Mouse (Mus musculus) embryonic facial prominence, embryonic 15.5 days (tissue): ENCODE measurements around the gene Rbm47. TPM values are rescaled to one million over a fixed set of nuclear protein-coding genes. Genes with fewer than 3 reads are reported as not detected.
"Not testable (repeated sequence)": the region's sequence is repeated elsewhere in the genome, so short reads cannot be mapped to it uniquely, and the experiment has no call there.

ENCODE experiments used
- ATAC-seq: fragments of 200-750 bp; cut with Nextera tagmentation; 2 replicates; pipeline ENCODE4 v1.8.0; 2017; ENCODE audit warnings: low read depth, moderate TSS enrichment; ENCODE audit not compliant: insufficient number of reproducible peaks, low FRiP score, low TSS enrichment
- H3K27ac ChIP-seq: fragments of 300-500 bp; sonication (generic); replicated peaks from 2 replicates; pipeline ENCODE4 v1.5.1; 2015; ENCODE audit warnings: mild to moderate bottlenecking, inconsistent platforms
- H3K27me3 ChIP-seq: fragments of 300-500 bp; sonication (generic); 2 replicates; pipeline ENCODE4 v1.6.1; 2015; ENCODE audit warnings: inconsistent platforms
- H3K36me3 ChIP-seq: fragments of 300-500 bp; sonication (generic); 2 replicates; pipeline ENCODE4 v1.6.1; 2015; ENCODE audit warnings: mild to moderate bottlenecking, inconsistent platforms
- H3K4me1 ChIP-seq: fragments of 300-500 bp; sonication (generic); 2 replicates; pipeline ENCODE4 v1.6.1; 2015; ENCODE audit warnings: inconsistent platforms
- H3K4me2 ChIP-seq: fragments of 300-500 bp; sonication (generic); replicated peaks from 2 replicates; pipeline ENCODE4 v1.6.1; 2015; ENCODE audit warnings: mild to moderate bottlenecking, inconsistent platforms
- H3K4me3 ChIP-seq: fragments of 300-500 bp; sonication (generic); replicated peaks from 2 replicates; pipeline ENCODE4 v1.5.1; 2015; ENCODE audit warnings: mild to moderate bottlenecking, inconsistent platforms
- H3K9ac ChIP-seq: fragments of 300-500 bp; sonication (generic); 2 replicates; pipeline ENCODE4 v1.6.1; 2015; ENCODE audit warnings: inconsistent platforms
- H3K9me3 ChIP-seq: fragments of 300-500 bp; sonication (generic); replicated peaks from 2 replicates; pipeline ENCODE4 v1.6.1; 2016; ENCODE audit warnings: inconsistent platforms
- WGBS: fragments of 180-500 bp; shearing (Covaris S2); methylation state at CpG from one replicate; pipeline ENCODE4 v1.1.7; 2015; 5-methylcytosine and 5-hydroxymethylcytosine counted together
- polyA plus RNA-seq: library from polyadenylated mRNA; unstranded; fragments of >200 nt; fragmentation: Nextera tagmentation; extraction: Ambion mirVana; gene quantifications from 2 replicates; pipeline ENCODE4 v1.2.1, GENCODE M21; 2015

Gene Rbm47
- polyA plus RNA-seq, 1 experiment from 2014 or later = 14.0 TPM

DNA sequence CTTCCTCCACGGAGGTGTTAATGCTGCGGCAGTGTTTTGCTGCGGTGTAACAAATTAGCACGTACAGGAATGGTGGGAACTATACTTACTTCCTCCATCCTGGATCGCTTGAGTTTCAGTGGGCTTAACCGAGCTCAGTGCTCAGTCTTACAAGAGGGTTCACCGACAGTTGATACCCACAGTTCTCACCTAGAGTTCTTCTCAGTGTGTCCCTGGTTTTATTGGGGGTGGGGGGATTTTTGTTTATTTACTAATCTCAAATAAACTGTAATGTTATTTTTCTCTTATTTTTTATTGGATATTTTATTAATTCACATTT is 18.2 kb upstream of the Rbm47 start:
- ATAC-seq = no peak
- Histone ChIP-seq H3K4me2 (no peak overlapping the region), H3K4me1 (no peaks in the 10 kb centered on the region), H3K4me3 (no peak overlapping the region), H3K9ac (no peak overlapping the region), H3K9me3 (no peaks in the 10 kb centered on the region), H3K36me3 (no peaks in the 10 kb centered on the region), H3K27ac (no peak overlapping the region), H3K27me3 (no peaks in the 10 kb centered on the region)
- 82% methylated on average over 7 of the region's 7 CpGs for WGBS

DNA sequence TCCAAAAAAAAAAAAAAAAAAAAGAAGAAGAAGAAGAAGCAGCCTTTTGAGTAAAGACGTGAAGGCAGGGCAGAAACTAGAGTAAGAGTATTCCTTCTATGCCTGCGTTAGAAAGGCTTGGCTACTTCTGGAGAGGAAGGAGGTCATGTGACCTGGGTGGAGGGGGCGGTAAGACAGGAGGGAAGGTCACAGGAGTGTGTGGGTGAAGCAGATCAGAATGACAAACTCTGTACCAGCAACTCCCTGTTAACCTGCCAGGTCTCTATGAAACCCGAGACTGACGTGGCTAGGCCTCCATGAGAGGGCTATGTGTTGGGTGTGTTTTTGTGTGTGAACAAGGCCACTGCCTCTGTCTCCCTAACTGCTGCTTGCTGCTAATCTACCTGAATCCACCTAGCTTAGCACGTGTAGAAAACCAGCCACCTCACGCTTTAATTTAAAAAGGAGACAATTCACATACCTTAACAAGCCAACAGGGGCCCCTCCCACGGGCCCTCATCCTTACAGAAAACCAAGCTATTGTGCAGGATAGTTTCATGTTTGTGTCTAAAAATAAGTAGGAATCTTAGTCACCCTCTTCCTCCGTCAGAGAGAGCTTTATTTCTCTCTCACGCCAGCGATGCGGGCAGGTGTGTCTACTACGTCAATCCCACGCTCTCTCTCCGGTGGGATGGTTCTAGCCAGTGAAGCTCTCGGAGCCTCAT is 17.7 kb upstream of the Rbm47 start:
- Histone ChIP-seq H3K4me3 (no peak overlapping the region), H3K27me3 (no peaks in the 10 kb centered on the region), H3K4me1 (no peaks in the 10 kb centered on the region), H3K36me3 (no peaks in the 10 kb centered on the region), H3K9ac (no peak overlapping the region), H3K27ac (no peak overlapping the region), H3K4me2 (no peak overlapping the region), H3K9me3 (no peaks in the 10 kb centered on the region)
- 72% methylated on average over 16 of the region's 16 CpGs for WGBS
- ATAC-seq = no peak

DNA sequence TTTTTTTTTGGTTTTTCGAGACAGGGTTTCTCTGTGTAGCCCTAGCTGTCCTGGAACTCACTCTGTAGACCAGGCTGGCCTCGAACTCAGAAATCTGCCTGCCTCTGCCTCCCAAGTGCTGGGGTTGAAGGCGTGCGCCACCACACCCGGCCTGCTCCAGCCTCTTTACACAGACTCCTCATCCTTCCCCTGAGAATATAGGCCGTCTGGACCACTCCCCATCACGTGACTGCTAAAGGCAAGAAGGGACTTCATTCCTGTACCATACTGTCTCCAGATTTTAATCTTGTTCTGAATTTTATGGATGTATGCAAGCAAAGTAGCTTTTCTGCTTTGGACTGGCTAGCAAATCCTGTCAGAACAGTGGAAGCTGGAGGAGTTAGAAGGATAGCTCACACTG is 15.7 kb upstream of the Rbm47 start:
- H3K9me3 ChIP-seq, H3K36me3 ChIP-seq, H3K27me3 ChIP-seq, ATAC-seq, H3K9ac ChIP-seq, H3K4me2 ChIP-seq, H3K4me3 ChIP-seq, H3K4me1 ChIP-seq, H3K27ac ChIP-seq: not testable (repeated sequence)
- WGBS = 86% methylated on average over 6 of the region's 7 CpGs

DNA sequence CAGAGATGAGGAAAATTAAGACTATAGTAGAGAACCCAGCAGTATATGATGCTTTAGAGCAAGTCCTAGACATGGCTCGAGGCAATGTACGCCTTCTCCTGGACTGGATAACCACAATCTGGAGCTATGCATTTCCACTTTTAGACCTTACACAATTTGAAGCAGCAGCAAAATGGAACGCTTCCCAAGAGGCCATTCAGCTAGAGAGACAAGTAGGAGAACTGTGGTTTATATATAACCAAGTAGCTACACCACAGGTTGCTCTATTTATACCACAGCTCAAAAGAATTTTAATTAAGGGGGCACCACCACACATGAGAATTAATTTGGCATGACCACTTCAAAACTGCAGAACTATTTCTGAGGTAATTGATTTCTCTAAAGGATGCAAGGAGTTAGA is 9.2 kb upstream of the Rbm47 start:
- H3K4me1 ChIP-seq = no peaks in the 10 kb centered on the region
- H3K27me3 ChIP-seq = no peaks in the 10 kb centered on the region
- H3K4me3 ChIP-seq = no peak overlapping the region
- WGBS = 79% methylated on average over 3 of the region's 3 CpGs
- no peak for ATAC-seq
- no peak overlapping the region for H3K4me2 ChIP-seq
- no peak overlapping the region for H3K9ac ChIP-seq
- no peaks in the 10 kb centered on the region for H3K36me3 ChIP-seq
- H3K9me3 ChIP-seq = no peaks in the 10 kb centered on the region
- H3K27ac ChIP-seq = no peak overlapping the region

DNA sequence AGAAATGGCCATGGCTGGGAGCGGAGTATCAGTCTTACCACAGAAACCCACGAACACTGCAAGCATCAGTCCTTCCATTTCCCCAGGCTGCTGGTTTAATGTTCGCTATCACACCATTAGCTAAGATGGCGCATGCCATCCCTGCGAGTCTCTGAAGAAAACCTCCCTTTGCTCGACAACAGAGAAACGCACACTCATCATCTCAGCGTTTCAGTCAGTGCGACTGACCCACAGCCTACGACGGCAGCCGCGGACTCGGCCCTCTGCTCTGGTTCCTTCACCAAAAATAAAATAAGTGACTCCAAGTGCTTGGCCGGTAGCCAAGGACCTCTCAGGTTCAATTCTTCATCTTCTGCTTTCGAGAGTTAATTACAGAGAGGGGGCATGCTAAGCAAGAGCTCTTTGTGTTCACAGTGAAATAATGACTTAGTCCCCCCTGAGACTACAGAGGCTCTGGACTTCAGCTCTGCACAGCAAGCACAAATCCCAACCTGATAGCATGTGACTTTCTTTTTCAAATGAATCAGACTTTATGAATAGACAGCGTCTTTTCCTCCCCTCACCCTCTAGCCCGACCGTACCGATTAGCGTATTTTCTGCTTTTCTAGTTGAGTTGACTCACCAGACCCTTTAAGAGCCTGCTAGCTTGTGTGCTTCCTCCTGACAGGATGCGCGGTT is 1.4 kb upstream of the Rbm47 start:
- no peak overlapping the region for H3K4me2 ChIP-seq

DNA sequence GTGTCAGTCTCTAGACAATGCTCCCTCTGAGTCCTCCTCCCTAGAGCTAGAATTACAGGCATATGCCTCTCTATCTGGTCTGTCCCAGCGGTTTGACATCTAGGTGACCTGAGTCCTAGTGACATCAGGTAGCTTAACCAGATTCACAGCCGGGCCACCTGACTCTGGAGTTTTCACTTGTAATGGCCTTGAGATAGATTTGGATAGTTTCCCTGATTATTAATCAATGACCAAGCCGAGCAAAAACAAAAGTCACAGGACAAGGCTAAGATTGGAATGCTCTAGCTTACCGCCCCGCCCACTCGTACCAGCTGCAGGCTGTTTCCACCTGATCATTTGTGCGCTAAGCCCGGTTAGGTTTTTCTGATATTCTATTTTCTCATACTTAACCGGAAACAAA is 2.3 kb downstream of the Rbm47 start:
- Histone ChIP-seq H3K9me3 (no peaks in the 10 kb centered on the region), H3K27me3 (no peaks in the 10 kb centered on the region), H3K27ac (no peak overlapping the region), H3K4me2 (no peak overlapping the region), H3K4me3 (no peak overlapping the region), H3K4me1 (0 out of 2 replicates have a peak, but pooled peaks cover 2% of the 10 kb centered on the region), H3K36me3 (no peaks in the 10 kb centered on the region), H3K9ac (no peak overlapping the region)
- 69% methylated on average over 9 of the region's 9 CpGs for WGBS
- no peak for ATAC-seq

More for the DNA sequence above, 1.4 kb upstream of the Rbm47 start:
- 0 out of 2 replicates have a peak, but pooled peaks have one; percentile 54 for ATAC-seq
- no peak overlapping the region for H3K9ac ChIP-seq
- H3K4me1 ChIP-seq = 0 out of 2 replicates have a peak, but pooled peaks cover 2% of the 10 kb centered on the region
- no peak overlapping the region for H3K27ac ChIP-seq
- no peak overlapping the region for H3K4me3 ChIP-seq
- H3K36me3 ChIP-seq = no peaks in the 10 kb centered on the region
- no peaks in the 10 kb centered on the region for H3K9me3 ChIP-seq
- H3K27me3 ChIP-seq = no peaks in the 10 kb centered on the region
- WGBS = 66% methylated on average over 23 of the region's 23 CpGs

DNA sequence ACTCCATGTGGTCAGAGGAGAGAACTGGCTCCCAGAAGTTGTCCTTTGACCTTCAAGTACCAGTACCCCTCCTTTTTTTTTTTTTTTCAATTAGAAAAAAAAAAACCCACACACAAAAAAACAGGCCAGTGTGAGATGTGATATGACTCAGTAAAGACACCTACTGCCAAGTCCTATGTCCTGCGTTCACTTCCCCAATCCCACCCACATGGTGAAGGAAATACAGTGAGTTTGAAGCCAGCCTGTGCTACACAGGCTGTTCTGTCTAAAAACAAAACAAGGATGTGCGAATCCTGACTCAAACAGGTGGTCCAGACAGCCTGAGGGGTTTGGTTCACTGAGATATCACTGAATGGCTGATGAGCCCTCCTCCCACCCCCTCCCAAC is 3.8 kb downstream of the Rbm47 start:
- Histone ChIP-seq H3K27ac (no peak overlapping the region), H3K27me3 (no peaks in the 10 kb centered on the region), H3K36me3 (no peaks in the 10 kb centered on the region), H3K4me1 (0 out of 2 replicates have a peak, but pooled peaks cover 1% of the 10 kb centered on the region), H3K9ac (no peak overlapping the region), H3K4me2 (no peak overlapping the region), H3K4me3 (no peak overlapping the region), H3K9me3 (no peaks in the 10 kb centered on the region)
- no peak for ATAC-seq
- WGBS = 65% methylated on average over 2 of the region's 2 CpGs

DNA sequence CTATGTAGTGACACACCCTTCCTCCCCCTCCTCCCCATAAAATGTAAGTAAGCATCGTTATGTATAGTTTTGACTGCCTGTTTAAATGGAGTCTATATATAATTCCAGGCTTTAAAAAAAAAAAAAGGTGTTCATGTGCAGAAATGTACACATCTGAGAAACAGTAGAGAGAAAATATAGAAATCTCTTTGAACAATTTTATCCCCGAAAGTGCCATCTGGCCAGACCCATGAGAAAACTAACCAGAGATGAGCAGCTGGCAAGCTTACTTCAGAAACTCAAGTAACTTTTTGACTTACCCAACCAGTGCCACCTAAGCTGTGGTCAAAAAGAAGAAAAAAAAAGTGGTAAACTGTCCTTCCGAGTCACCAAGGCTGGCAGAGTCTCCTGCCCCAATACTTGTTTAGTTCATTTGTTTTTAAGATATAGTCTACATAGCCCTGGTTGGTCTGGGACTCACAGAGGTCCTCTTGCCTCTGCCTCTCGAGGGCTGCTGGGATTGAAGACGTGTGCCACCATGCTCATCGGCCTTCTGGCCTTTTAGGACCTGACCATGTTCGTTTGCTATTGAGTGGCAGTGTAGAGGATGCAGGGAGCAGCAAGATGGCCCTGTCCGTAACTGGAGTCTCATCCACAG is 4.3 kb downstream of the Rbm47 start:
- no peak overlapping the region for H3K27ac ChIP-seq
- H3K4me3 ChIP-seq = no peak overlapping the region
- H3K27me3 ChIP-seq = no peaks in the 10 kb centered on the region
- WGBS = 88% methylated on average over 8 of the region's 8 CpGs
- no peaks in the 10 kb centered on the region for H3K36me3 ChIP-seq
- no peak overlapping the region for H3K4me2 ChIP-seq
- no peak overlapping the region for H3K9ac ChIP-seq
- ATAC-seq = no peak
- no peaks in the 10 kb centered on the region for H3K9me3 ChIP-seq
- H3K4me1 ChIP-seq = no peaks in the 10 kb centered on the region

DNA sequence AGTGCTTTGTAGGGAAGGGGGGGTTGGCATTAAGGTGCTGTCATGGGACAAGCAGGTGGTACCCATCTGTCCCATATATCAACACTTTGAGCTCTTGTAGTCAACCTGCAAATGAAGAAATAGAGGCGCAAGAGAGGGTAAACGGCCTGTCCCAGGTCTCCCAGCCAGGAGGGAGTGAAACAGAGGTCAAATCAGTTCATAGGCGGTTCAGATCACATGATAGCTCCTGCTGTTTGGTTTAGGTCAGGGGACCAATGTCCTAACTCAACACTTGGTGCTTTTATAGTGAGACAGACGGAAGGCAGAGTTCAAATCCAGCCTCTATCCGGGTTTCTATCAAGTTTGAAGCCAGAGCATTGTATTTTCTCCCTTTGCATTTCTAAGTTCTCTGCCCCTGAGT is 6.0 kb downstream of the Rbm47 start:
- WGBS = 82% methylated on average over 5 of the region's 5 CpGs
- Histone ChIP-seq H3K4me3 (no peak overlapping the region), H3K4me2 (no peak overlapping the region), H3K36me3 (no peaks in the 10 kb centered on the region), H3K4me1 (no peaks in the 10 kb centered on the region), H3K27ac (no peak overlapping the region), H3K9ac (no peak overlapping the region), H3K9me3 (no peaks in the 10 kb centered on the region), H3K27me3 (no peaks in the 10 kb centered on the region)
- ATAC-seq = no peak

DNA sequence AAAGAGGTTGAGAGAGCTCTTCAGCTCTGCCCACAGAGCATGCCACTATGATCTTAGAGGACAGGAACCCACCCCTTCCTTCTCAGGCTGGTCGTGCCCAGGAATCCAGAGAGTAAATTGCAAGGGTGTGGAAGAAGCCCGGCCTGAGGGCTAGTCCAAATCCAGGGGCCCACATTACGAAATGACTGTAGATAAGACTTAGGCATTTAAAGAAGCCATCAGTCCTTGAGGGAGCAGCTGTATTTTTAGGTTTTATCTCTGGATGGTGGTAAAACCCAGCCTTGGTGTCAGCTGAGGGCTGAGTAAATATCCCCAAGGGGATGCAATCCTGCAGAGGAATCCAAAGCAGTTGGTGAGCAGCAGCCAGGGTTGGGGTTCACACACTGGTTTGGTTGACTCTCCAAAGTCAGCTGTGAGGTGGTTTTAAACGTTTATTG is 6.7 kb downstream of the Rbm47 start:
- 37% methylated on average over 4 of the region's 4 CpGs for WGBS
- no peak overlapping the region for H3K9ac ChIP-seq
- H3K4me3 ChIP-seq = no peak overlapping the region
- no peak overlapping the region for H3K4me2 ChIP-seq
- H3K9me3 ChIP-seq = no peaks in the 10 kb centered on the region
- H3K27me3 ChIP-seq = no peaks in the 10 kb centered on the region
- no peaks in the 10 kb centered on the region for H3K4me1 ChIP-seq
- ATAC-seq = no peak
- H3K36me3 ChIP-seq = no peaks in the 10 kb centered on the region
- H3K27ac ChIP-seq = no peak overlapping the region

DNA sequence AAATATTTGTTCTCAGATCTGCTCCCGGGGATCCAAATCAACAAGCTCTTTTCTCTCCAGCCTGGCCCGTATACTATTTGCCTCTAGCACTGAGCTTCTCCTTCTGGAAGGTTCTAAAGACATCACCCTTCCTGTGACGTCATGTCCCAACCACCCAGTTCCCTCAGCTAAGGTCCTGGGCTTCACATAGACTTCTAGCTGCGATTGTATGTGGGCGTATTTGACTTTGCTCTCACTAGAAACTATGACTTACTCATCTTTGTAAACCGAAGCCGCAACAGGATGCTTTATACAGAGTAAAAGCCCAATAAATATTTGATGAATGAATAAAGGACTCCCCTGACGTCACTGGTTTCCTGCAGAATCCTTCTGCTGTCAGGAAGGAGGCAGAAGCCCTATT is 7.2 kb downstream of the Rbm47 start:
- no peak overlapping the region for H3K4me3 ChIP-seq
- H3K36me3 ChIP-seq = no peaks in the 10 kb centered on the region
- no peak for ATAC-seq
- no peak overlapping the region for H3K9ac ChIP-seq
- no peaks in the 10 kb centered on the region for H3K4me1 ChIP-seq
- 78% methylated on average over 8 of the region's 8 CpGs for WGBS
- H3K27me3 ChIP-seq = no peaks in the 10 kb centered on the region
- no peak overlapping the region for H3K4me2 ChIP-seq
- H3K27ac ChIP-seq = no peak overlapping the region
- no peaks in the 10 kb centered on the region for H3K9me3 ChIP-seq
